Mouse (Mus musculus) ES-Bruce4 (cell line): Measurements from ENCODE around the gene Tagap. TPM values are rescaled to one million over a fixed set of nuclear protein-coding genes. Genes with fewer than 3 reads are reported as not detected.
"Not testable (repeated sequence)": the region's sequence is repeated elsewhere in the genome, so short reads cannot be mapped to it uniquely, and the experiment has no call there.

Experiments used
- H3K27ac ChIP-seq: 2 replicates; pipeline ENCODE4 v1.5.1; 2012; ENCODE audit warnings: low read length, inconsistent platforms; ENCODE audit not compliant: insufficient read depth
- H3K27me3 ChIP-seq: 2 replicates; pipeline ENCODE4 v1.6.1; 2012; ENCODE audit warnings: mild to moderate bottlenecking, low read length, inconsistent platforms; ENCODE audit not compliant: control insufficient read depth, poor library complexity, insufficient read depth, severe bottlenecking
- H3K36me3 ChIP-seq: 2 replicates; pipeline ENCODE4 v1.6.1; 2012; ENCODE audit warnings: inconsistent platforms, mild to moderate bottlenecking, low read length, moderate library complexity; ENCODE audit not compliant: control insufficient read depth, poor library complexity, insufficient read depth, severe bottlenecking
- H3K4me1 ChIP-seq: one replicate; pipeline ENCODE4 v1.8.1; 2011; ENCODE audit warnings: low read length; ENCODE audit not compliant: control insufficient read depth, insufficient read depth
- H3K4me3 ChIP-seq: 2 replicates; pipeline ENCODE4 v1.5.1; 2011; ENCODE audit warnings: low read depth, mild to moderate bottlenecking, low read length
- H3K9ac ChIP-seq: 2 replicates; pipeline ENCODE4 v1.6.1; 2012; ENCODE audit warnings: low read depth, mild to moderate bottlenecking, inconsistent platforms; ENCODE audit not compliant: poor library complexity, severe bottlenecking
- H3K9me3 ChIP-seq: replicated peaks from 2 replicates; pipeline ENCODE4 v1.6.1; 2012; ENCODE audit warnings: mild to moderate bottlenecking, low read length, inconsistent platforms; ENCODE audit not compliant: control insufficient read depth, poor library complexity, insufficient read depth, severe bottlenecking
- CTCF ChIP-seq: IDR thresholded peaks from one replicate; pipeline ENCODE4 v1.8.1; 2011; ENCODE audit warnings: low read depth, low read length
- EP300 ChIP-seq: IDR thresholded peaks from 2 replicates; pipeline ENCODE4 v1.6.1; 2011; ENCODE audit warnings: low read depth, low read length; ENCODE audit not compliant: insufficient read depth
- POLR2A ChIP-seq: IDR thresholded peaks from one replicate; pipeline ENCODE4 v1.8.1; 2011; ENCODE audit warnings: low read length; ENCODE audit not compliant: insufficient read depth
- polyA plus RNA-seq: library from polyadenylated mRNA; stranded (reverse); fragments of >200 nt; gene quantifications from 2 replicates; pipeline ENCODE4 v1.2.4, GENCODE M21; 2011; ENCODE audit warnings: low read depth; ENCODE audit not compliant: missing spikeins, insufficient read depth, insufficient read length

Gene Tagap
- polyA plus RNA-seq, 1 experiment = not detected

GRCm38 (mm10) chr17:7927582-7928535 lies 2.1 kb downstream of the Tagap start:
- Histone ChIP-seq H3K27me3 (no peaks in the 10 kb centered on the region), H3K9me3 (no peaks in the 10 kb centered on the region), H3K4me1 (no peaks in the 10 kb centered on the region), H3K4me3 (no peak overlapping the region), H3K27ac (no peak overlapping the region), H3K9ac (no peak overlapping the region), H3K36me3 (no peaks in the 10 kb centered on the region)
- TF ChIP-seq CTCF (peak; percentile 89), EP300 (no peak)

DNA sequence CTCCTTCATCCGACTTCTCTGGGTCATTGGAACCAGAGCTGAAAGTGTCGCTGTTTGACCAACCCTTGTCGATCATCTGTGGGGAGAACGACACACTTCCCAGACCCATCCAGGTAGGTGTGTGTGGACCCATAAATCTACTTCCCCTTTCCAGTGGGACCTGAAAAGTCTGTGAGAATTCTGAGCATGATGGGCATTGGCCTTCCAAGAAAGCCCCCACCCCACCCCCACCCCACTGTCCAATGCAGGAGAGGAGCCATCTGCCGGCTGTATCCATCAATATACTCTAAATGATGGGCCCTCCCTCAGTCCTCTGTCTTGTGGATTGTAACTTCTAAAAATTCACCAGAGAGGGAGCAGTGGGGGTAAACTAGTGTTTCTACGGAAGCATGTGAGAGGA lies 2.9 kb downstream of the Tagap start:
- Histone ChIP-seq H3K4me1 (no peaks in the 10 kb centered on the region), H3K4me3 (no peak overlapping the region), H3K9ac (peak overlapping the region; percentile 26; the same call in 1 of the 2 replicates), H3K9me3 (no peaks in the 10 kb centered on the region), H3K36me3 (no peaks in the 10 kb centered on the region), H3K27me3 (no peaks in the 10 kb centered on the region), H3K27ac (no peak overlapping the region)
- no peak for TF ChIP-seq POLR2A

DNA sequence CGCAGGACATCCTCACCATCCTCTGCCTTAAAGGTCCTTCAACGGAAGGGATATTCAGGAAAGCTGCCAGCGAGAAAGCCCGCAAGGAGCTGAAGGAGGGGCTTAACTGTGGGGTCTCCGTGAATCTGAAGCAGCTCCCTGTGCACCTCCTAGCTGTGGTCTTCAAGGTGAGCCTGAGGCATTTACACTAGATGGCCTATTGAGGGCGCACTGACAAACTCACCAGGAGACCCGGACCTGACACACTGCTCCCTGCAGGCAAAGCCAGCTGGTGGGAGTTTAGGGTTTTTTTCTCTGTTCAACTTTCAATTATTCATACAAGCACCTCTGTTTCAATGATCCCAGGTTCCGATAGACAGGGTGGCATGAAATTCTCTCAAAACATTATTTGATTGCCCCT lies 3.5 kb downstream of the Tagap start:
- TF ChIP-seq EP300 (no peak), CTCF (peak; percentile 85)
- no peaks in the 10 kb centered on the region for H3K27me3 ChIP-seq
- H3K9me3 ChIP-seq = no peaks in the 10 kb centered on the region
- H3K27ac ChIP-seq = no peak overlapping the region
- H3K9ac ChIP-seq = peak overlapping the region; percentile 26; the same call in 1 of the 2 replicates
- no peaks in the 10 kb centered on the region for H3K36me3 ChIP-seq
- H3K4me3 ChIP-seq = peak overlapping the region; percentile 33; the same call in 1 of the 2 replicates
- no peaks in the 10 kb centered on the region for H3K4me1 ChIP-seq

- no peaks in the 10 kb centered on the region for H3K9me3 ChIP-seq
- H3K27ac ChIP-seq = no peak overlapping the region
- H3K27me3 ChIP-seq = no peaks in the 10 kb centered on the region
- H3K4me1 ChIP-seq = no peaks in the 10 kb centered on the region
- no peak overlapping the region for H3K4me3 ChIP-seq
- H3K36me3 ChIP-seq = no peaks in the 10 kb centered on the region
- TF ChIP-seq EP300 = no peak
- no peak for TF ChIP-seq CTCF
- no peak for TF ChIP-seq POLR2A
- no peak overlapping the region for H3K9ac ChIP-seq
Observed at GRCm38 (mm10) chr17:7931096-7931990, 5.5 kb downstream of the Tagap start.

DNA sequence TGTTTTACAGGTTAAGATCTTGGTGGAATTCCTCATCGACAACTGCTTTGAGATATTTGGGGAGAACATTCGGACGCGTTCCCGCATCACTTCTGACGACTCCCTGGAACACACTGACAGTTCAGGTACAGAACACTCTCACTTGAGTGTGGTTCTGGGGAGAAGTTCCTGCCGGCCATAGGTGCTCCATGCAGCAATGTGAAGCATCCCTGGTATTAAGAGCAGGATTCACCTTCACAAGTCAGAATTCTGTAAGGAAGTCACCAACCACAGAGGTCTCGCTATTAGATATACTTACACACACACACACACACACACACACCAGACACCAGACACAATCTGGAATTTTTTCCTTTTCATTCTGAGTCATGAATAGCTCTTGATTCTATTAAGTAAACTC lies 6.3 kb downstream of the Tagap start:
- not testable (repeated sequence) for H3K9me3 ChIP-seq, H3K36me3 ChIP-seq, H3K27me3 ChIP-seq, H3K9ac ChIP-seq, H3K4me3 ChIP-seq, H3K4me1 ChIP-seq, H3K27ac ChIP-seq

GRCm38 (mm10) chr17:7939640-7940039 lies 13.8 kb downstream of the Tagap start:
- TF ChIP-seq POLR2A (no peak), EP300 (no peak), CTCF (peak; percentile 18)
- H3K36me3 ChIP-seq = no peaks in the 10 kb centered on the region
- no peaks in the 10 kb centered on the region for H3K4me1 ChIP-seq
- no peaks in the 10 kb centered on the region for H3K9me3 ChIP-seq
- H3K27me3 ChIP-seq = no peaks in the 10 kb centered on the region
- no peak overlapping the region for H3K9ac ChIP-seq
- no peak overlapping the region for H3K27ac ChIP-seq
- no peak overlapping the region for H3K4me3 ChIP-seq

DNA sequence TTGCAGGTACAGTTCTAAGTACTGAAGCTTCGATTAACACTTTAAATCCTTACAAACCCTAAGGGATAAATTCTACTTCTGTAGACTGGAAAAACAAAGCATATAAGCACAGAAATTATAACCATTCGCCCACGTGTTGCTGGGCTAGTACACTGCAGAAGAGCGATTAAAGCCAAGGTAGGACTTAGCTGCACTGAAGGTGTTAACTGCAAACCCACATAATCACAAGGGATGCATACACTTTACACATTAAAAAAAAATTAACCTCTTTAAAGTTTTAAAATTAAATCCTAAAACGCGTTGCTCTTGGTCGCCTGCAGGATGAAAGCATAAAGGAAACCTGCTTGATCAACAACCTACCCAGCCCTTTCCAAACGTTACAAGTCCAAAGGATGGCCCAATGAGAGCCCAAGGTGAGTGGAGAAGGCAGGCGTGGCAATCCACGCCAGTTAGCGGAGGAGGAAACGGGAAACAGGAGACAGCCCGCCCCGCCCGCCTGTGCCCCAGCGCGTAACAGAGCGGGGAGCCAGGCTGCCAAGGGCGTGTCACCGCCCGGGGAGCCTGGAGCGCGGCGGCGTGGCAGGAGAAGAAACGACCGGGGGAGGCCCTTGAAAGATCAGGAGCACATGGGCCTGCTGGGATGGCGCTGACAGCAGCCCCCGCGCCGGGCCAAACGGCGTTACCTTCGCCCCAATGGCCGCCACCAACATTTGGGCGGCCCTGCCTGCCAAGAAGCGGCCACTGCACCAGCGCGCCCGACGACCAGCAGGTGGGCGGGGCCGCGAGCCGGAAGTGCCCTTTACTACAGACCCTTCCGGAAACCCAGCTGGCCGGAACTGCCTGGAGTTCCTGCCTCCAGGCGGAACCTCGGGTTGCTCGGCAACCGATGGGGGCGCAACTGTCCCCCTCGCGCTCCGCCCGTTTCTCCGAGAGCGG lies 19.6 kb downstream of the Tagap start, which contains the start of gene Rsph3a:
Rsph3a (plus strand) TSS at position 498 of the 936 bp plus-strand sequence.
- H3K4me1 ChIP-seq, H3K9me3 ChIP-seq, H3K36me3 ChIP-seq, H3K27me3 ChIP-seq, H3K27ac ChIP-seq: not testable (repeated sequence)
- Histone ChIP-seq H3K9ac (peak within 1 kb of the TSS; percentile 45), H3K4me3 (peak within 1 kb of the TSS; percentile 87)
